Mouse (Mus musculus): ENCODE results near the gene Pygo2.
A peak's percentile ranks its signal among the peaks of the same experiment; 100 is the strongest.

DNA sequence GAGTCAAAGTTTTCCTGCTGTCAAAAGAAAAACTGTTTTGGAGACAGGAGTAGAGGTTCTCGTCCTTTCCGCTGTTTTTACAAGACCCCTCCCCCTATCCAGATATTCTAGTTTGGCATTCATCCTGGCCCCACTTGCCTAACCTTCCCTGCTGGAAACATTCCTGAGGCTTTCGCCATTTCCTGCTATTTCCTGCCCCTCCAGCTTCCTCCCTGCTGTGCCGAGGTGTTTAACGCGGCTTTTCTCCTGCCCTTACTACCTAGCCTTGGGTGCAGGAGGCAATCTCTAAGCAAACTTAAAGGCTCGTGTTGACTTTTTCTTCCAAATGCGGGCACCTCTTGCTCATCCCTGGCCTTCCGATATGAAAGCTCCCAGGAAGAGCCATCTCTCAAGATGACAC is 10.4 kb upstream of the Pygo2 start:
- TF ChIP-seq CTCF (IDR thresholded peaks at IDR 0.05) (no peak), EP300 (IDR thresholded peaks at IDR 0.05) (peak; percentile 84)
